Mouse (Mus musculus) lung, embryonic 16.5 days (tissue): ENCODE results near the gene Tmem79. TPM values are rescaled to one million over a fixed set of nuclear protein-coding genes. Genes with fewer than 3 reads are reported as not detected.
"Not testable (repeated sequence)": the region's sequence is repeated elsewhere in the genome, so short reads cannot be mapped to it uniquely, and the experiment has no call there.

ENCODE experiments used
- ATAC-seq: fragments of 200-750 bp; cut with Nextera tagmentation; 2 replicates; pipeline ENCODE4 v1.8.0; 2017; ENCODE audit warnings: low read depth, mild to moderate bottlenecking, moderate library complexity
- H3K27ac ChIP-seq: fragments of 300-500 bp; sonication (generic); 2 replicates; pipeline ENCODE4 v1.5.1; 2014; ENCODE audit warnings: mild to moderate bottlenecking, control low read depth, low read length
- H3K27me3 ChIP-seq: fragments of 300-500 bp; sonication (generic); 2 replicates; pipeline ENCODE4 v1.6.1; 2014; ENCODE audit warnings: low read depth, low read length, mixed read lengths; ENCODE audit not compliant: control insufficient read depth, insufficient read depth
- H3K36me3 ChIP-seq: fragments of 300-500 bp; sonication (generic); 2 replicates; pipeline ENCODE4 v1.6.1; 2014; ENCODE audit warnings: low read length; ENCODE audit not compliant: control insufficient read depth, insufficient read depth
- H3K4me1 ChIP-seq: fragments of 300-500 bp; sonication (generic); replicated peaks from 2 replicates; pipeline ENCODE4 v1.6.1; 2014; ENCODE audit warnings: low read length, mixed read lengths; ENCODE audit not compliant: control insufficient read depth, insufficient read depth
- H3K4me2 ChIP-seq: fragments of 300-500 bp; sonication (generic); 2 replicates; pipeline ENCODE4 v1.6.1; 2014; ENCODE audit warnings: low read depth, low read length, control low read depth
- H3K4me3 ChIP-seq: fragments of 300-500 bp; sonication (generic); 2 replicates; pipeline ENCODE4 v1.5.1; 2014; ENCODE audit warnings: mild to moderate bottlenecking, low read length, control low read depth
- H3K9ac ChIP-seq: fragments of 300-500 bp; sonication (generic); 2 replicates; pipeline ENCODE4 v1.6.1; 2014; ENCODE audit warnings: low read length, control low read depth
- H3K9me3 ChIP-seq: fragments of 300-500 bp; sonication (generic); 2 replicates; pipeline ENCODE4 v1.6.1; 2016; ENCODE audit warnings: low read length; ENCODE audit not compliant: control insufficient read depth
- WGBS: fragments of 180-500 bp; shearing (Covaris S2); extraction: QIAGEN DNeasy Blood & Tissue Kit; methylation state at CpG from one replicate; pipeline ENCODE4 v1.1.7; 2014; 5-methylcytosine and 5-hydroxymethylcytosine counted together
- polyA plus RNA-seq: library from polyadenylated mRNA; unstranded; fragments of >200 nt; fragmentation: Nextera tagmentation; extraction: Ambion mirVana; gene quantifications from 2 replicates; pipeline ENCODE4 v1.2.1, GENCODE M21; 2015

Tmem79 gene
- polyA plus RNA-seq, 1 experiment from 2014 or later = 9.5 TPM

DNA sequence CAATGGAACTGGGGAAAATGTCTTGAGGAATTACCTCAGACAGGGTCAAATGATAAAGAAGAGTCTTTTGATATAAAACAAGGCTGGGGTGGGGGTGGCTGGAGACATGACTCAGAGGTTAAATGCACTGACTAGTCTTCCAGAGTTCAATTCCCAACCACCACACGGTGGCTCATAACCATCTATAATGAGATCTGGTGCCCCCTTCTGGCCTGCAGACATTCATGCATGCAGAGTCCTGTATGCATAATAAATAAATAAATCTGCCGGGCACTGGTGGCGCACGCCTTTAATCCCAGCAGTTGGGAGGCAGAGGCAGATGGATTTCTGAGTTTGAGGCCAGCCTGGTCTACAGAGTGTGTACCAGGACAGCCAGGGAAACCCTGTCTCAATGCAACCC lies 44.0 kb downstream of the Tmem79 start:
- H3K27me3 ChIP-seq = no peaks in the 10 kb centered on the region
- ATAC-seq = no peak

DNA sequence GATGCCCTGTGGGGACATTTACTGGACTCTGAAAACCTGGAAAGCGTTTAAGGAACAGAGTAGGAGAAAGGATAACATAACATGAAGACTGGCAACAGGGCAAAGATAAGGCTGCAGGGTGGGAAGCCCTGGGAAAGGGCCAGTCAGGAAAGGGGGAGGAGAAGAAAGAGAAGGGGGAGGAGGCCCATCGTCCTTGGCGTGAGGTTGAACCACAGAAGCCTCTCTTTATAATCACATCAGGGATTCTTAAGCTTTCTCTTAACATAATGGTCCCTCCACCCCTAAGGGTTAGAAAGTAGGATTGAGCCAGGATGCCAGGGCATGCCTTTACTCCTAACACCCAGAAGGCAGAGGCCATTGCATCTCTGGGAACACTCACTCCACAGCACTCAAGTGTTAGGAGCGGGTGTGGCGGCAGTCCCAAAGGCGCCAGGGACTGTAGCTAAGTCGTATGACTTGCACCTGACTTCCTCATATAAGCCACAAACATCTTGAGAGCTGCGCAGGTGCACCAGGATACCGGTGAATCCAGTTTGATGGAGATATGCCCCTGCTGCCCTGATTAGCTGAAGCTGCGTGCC lies 47.7 kb downstream of the Tmem79 start:
- H3K4me2 ChIP-seq, H3K27me3 ChIP-seq, H3K4me3 ChIP-seq, H3K9ac ChIP-seq, H3K9me3 ChIP-seq, H3K36me3 ChIP-seq, H3K4me1 ChIP-seq: not testable (repeated sequence)
- peak; percentile 72 for ATAC-seq
- WGBS = 57% methylated on average over 8 of the region's 10 CpGs
- H3K27ac ChIP-seq = peak overlapping the region; percentile 74

More for the DNA sequence above, 44.0 kb downstream of the Tmem79 start:
- WGBS = 51% methylated on average over 4 of the region's 4 CpGs
- Histone ChIP-seq H3K4me3 (no peak overlapping the region), H3K4me2 (no peak overlapping the region), H3K4me1 (peaks cover 2% of the 10 kb centered on the region), H3K9me3 (no peaks in the 10 kb centered on the region), H3K27ac (no peak overlapping the region), H3K9ac (no peak overlapping the region), H3K36me3 (no peaks in the 10 kb centered on the region)

DNA sequence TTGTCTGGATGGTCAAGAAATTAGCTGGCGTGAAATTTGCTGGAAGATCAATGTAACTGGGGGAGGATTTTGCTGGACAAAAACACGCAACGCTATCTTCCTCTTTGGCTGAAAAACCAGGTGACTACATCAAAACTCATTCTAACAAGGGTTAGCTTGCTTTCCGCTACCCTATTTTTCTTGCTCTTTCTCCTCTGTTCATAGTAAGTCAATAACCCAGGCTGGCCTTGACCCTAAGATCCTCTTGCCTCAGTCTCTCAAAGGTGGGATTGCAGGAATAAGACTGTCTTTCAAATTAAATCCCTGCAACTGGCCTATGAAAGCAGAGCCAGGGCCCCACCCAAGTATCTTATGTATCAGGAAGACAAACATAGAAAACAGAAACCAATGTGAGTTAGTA lies 48.8 kb downstream of the Tmem79 start, which contains the start of gene Gm38392:
Gene Gm38392, minus strand, starts transcription at position 101 of the 400 bp plus-strand sequence.
- Histone ChIP-seq H3K4me2 (no peak within 1 kb of the TSS), H3K27ac (peak within 1 kb of the TSS; percentile 74), H3K4me1 (no peaks in the 10 kb centered on the region), H3K27me3 (no peaks in the 10 kb centered on the region), H3K9ac (no peak within 1 kb of the TSS), H3K36me3 (peaks cover 2% of the 10 kb centered on the region; the same call in 1 of the 2 replicates), H3K9me3 (no peaks in the 10 kb centered on the region), H3K4me3 (no peak within 1 kb of the TSS)
- no peak for ATAC-seq
- 95% methylated on average over 4 of the region's 4 CpGs for WGBS

DNA sequence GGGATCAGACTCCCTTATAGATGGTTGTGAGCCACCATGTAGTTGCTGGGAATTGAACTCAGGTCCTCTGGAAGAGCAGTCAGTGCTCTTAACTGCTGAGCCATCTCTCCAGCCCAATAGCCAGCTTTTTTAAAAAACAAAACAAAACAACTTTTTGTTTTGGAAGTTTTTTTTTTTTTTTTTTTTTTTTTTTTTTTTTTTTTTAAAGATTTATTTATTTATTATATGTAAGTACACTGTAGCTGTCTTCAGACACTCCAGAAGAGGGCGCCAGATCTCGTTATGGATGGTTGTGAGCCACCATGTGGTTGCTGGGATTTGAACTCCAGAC lies 50.4 kb downstream of the Tmem79 start:
- H3K4me3 ChIP-seq, H3K4me1 ChIP-seq, ATAC-seq, H3K27me3 ChIP-seq, H3K4me2 ChIP-seq, H3K9me3 ChIP-seq, H3K9ac ChIP-seq, H3K27ac ChIP-seq, H3K36me3 ChIP-seq: not testable (repeated sequence)
- no CpG with 5 or more reads among the region's 2 CpGs for WGBS

DNA sequence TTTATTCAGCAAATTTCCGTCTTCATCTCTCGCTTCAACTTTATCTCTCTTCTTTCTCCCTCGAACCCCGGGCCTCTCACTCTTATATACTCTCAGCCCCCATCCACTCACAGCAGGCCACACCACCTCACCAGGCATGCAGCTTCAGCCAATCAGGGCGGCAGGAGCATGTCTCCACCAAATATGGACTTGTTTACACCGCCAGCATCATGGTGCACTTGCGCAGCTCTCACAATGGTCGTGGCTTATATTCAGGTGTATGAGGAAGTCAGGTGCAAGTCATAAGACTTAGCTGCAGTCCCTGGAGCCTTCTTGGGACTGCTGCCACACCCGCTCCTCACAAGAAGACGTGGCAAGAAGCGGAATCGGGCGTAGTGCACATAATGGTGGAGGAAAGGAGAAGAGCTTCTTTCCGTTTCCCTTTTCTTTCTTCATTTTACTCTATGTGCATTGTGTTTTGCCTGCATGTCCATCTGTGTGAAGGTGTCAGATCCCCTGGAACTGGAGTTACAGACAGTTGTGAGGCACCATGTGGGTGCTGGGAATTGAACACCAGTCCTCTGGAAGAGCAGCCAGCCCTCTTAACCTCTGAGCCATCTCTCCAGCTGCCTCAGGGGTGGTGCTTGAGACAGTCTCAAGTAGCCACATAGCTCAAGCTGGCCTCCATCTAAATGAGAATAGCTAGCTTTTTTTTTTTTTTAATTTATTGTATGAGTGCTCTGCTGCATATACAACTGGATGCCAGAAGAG lies 51.0 kb downstream of the Tmem79 start:
- H3K36me3 ChIP-seq, H3K4me2 ChIP-seq, H3K4me1 ChIP-seq, H3K27me3 ChIP-seq, H3K9me3 ChIP-seq, ATAC-seq, H3K9ac ChIP-seq, H3K4me3 ChIP-seq, H3K27ac ChIP-seq: not testable (repeated sequence)
- WGBS = 91% methylated on average over 14 of the region's 14 CpGs

GRCm38 (mm10) chr3:88281141-88281916 lies 54.6 kb downstream of the Tmem79 start:
- WGBS = 61% methylated on average over 11 of the region's 11 CpGs
- H3K4me1 ChIP-seq, H3K27ac ChIP-seq, H3K9ac ChIP-seq, H3K9me3 ChIP-seq, H3K4me2 ChIP-seq, ATAC-seq, H3K36me3 ChIP-seq, H3K4me3 ChIP-seq, H3K27me3 ChIP-seq: not testable (repeated sequence)

DNA sequence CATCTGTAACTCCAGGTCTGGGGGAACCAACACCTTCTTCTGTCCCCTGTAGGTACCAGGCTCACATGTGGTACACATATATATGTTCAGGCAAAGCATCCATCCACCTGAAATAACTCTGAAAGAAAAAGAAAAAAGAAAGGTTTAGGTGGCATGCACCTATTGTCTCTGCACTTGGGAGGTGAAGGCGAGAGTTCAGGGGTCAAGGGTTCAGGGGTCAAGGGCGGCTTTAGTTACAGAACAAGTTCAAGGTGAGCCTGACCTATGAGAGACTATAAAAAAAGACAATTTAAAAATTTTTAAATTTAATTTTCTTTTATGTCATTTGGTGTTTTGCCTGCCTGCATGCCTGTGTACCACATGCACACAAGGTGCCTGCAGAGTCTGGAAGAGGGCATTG lies 55.9 kb downstream of the Tmem79 start:
- Histone ChIP-seq H3K27me3 (no peaks in the 10 kb centered on the region), H3K36me3 (no peaks in the 10 kb centered on the region), H3K27ac (no peak overlapping the region), H3K4me1 (no peaks in the 10 kb centered on the region), H3K4me3 (no peak overlapping the region), H3K9ac (no peak overlapping the region), H3K4me2 (no peak overlapping the region), H3K9me3 (no peaks in the 10 kb centered on the region)
- WGBS = 80% methylated on average over 2 of the region's 2 CpGs
- ATAC-seq = no peak

Other genes starting within 250 kb of the Tmem79 start
- gene Mef2d, start 193.8 kb downstream of the Tmem79 start, polyA plus RNA-seq = 19.9 and 22.9 TPM in 2 replicates
- 0.69 and 1.0 TPM in 2 replicates for gene Rhbg, start 81.4 kb downstream of the Tmem79 start, polyA plus RNA-seq
- 0.20 and 0.23 TPM in 2 replicates for gene Gm38392, start 48.9 kb downstream of the Tmem79 start, polyA plus RNA-seq
- 11.0 and 12.3 TPM in 2 replicates for gene Tsacc, start 39.1 kb downstream of the Tmem79 start, polyA plus RNA-seq
- 432 and 447 TPM in 2 replicates for gene Cct3, start 39.0 kb downstream of the Tmem79 start, polyA plus RNA-seq
- gene Glmp, start 11.1 kb downstream of the Tmem79 start, polyA plus RNA-seq = 228 and 231 TPM in 2 replicates
- gene Smg5, start 112 bp upstream of the Tmem79 start, polyA plus RNA-seq = 46.6 and 46.7 TPM in 2 replicates
- 12.5 and 15.2 TPM in 2 replicates for gene Paqr6, start 28.4 kb upstream of the Tmem79 start, polyA plus RNA-seq
- 0.13 TPM in 1 of 2 replicates, not detected in the other for gene Bglap3, start 36.6 kb upstream of the Tmem79 start, polyA plus RNA-seq
- gene Bglap2, start 42.6 kb upstream of the Tmem79 start, polyA plus RNA-seq = 0.43 TPM in 1 of 2 replicates, not detected in the other
- 0.94 TPM in 1 of 2 replicates, not detected in the other for gene Bglap, start 48.3 kb upstream of the Tmem79 start, polyA plus RNA-seq
- 130 and 147 TPM in 2 replicates for gene Pmf1, start 74.2 kb upstream of the Tmem79 start, polyA plus RNA-seq
- 15.2 and 16.0 TPM in 2 replicates for gene Slc25a44, start 89.0 kb upstream of the Tmem79 start, polyA plus RNA-seq
- gene Sema4a, start 125.0 kb upstream of the Tmem79 start, polyA plus RNA-seq = 6.3 TPM in 2 replicates
- gene Lmna, start 173.8 kb upstream of the Tmem79 start, polyA plus RNA-seq = 148 and 150 TPM in 2 replicates
- 13.1 and 13.5 TPM in 2 replicates for gene Mex3a, start 196.2 kb upstream of the Tmem79 start, polyA plus RNA-seq
- gene Rab25, start 212.2 kb upstream of the Tmem79 start, polyA plus RNA-seq = 48.0 and 61.2 TPM in 2 replicates
- gene Lamtor2, start 216.9 kb upstream of the Tmem79 start, polyA plus RNA-seq = 169 and 183 TPM in 2 replicates
- 39.3 and 41.8 TPM in 2 replicates for gene Ubqln4, start 217.6 kb upstream of the Tmem79 start, polyA plus RNA-seq
- gene Ssr2, start 239.7 kb upstream of the Tmem79 start, polyA plus RNA-seq = 354 and 367 TPM in 2 replicates